Mouse (Mus musculus): ENCODE measurements at regions not wholly inside any gene's neighbourhood (a gene's known extent, or its start where the extent isn't known, plus 50 kb on each side); places are given as distances from the start of the nearest gene placed in this dataset.
A peak's percentile ranks its signal among the peaks of the same experiment; 100 is the strongest.

DNA sequence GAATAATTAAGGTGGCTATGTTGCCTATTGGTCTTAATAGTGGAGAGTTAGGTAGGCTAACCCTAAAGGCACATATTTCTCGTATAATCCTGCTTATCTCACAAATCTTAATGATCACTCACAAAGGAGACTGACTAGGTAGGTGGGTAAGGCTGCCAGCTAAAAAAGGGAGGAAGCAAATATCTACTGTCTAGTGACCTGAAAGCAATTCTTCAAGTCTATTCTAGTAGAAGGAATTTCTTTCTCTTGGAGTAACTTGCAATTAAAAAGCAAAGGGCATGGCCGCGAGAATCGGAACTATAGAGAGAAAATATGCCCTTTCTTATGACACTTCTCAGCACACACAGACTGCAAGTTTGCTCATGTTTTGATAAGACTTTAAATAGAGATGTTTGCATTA, 201.6 kb downstream of the C1d start:
- H3K27ac ChIP-seq (ENCODE audit: low read depth, low read length): no peak overlapping the region
- H3K9ac ChIP-seq (ENCODE audit: low read depth, low read length): no peak overlapping the region
- H3K36me3 ChIP-seq (ENCODE audit: control insufficient read depth, insufficient read depth, low read length): no peaks in the 10 kb centered on the region
- H3K27me3 ChIP-seq (ENCODE audit: control insufficient read depth, insufficient read depth, low read length): no peaks in the 10 kb centered on the region
- H3K4me1 ChIP-seq (ENCODE audit: control insufficient read depth, insufficient read depth, low read length): no peaks in the 10 kb centered on the region
- no peak for ATAC-seq (replicated peaks; ENCODE audit: insufficient number of reproducible peaks, low FRiP score, low TSS enrichment)
- WGBS (ENCODE audit: insufficient replicate concordance): 84% methylated on average over 4 of the region's 4 CpGs
- H3K4me3 ChIP-seq (ENCODE audit: low read depth, low read length): no peak overlapping the region
- H3K4me2 ChIP-seq: no peak overlapping the region
- no peaks in the 10 kb centered on the region for H3K9me3 ChIP-seq (replicated peaks; ENCODE audit: control insufficient read depth, low read length)

DNA sequence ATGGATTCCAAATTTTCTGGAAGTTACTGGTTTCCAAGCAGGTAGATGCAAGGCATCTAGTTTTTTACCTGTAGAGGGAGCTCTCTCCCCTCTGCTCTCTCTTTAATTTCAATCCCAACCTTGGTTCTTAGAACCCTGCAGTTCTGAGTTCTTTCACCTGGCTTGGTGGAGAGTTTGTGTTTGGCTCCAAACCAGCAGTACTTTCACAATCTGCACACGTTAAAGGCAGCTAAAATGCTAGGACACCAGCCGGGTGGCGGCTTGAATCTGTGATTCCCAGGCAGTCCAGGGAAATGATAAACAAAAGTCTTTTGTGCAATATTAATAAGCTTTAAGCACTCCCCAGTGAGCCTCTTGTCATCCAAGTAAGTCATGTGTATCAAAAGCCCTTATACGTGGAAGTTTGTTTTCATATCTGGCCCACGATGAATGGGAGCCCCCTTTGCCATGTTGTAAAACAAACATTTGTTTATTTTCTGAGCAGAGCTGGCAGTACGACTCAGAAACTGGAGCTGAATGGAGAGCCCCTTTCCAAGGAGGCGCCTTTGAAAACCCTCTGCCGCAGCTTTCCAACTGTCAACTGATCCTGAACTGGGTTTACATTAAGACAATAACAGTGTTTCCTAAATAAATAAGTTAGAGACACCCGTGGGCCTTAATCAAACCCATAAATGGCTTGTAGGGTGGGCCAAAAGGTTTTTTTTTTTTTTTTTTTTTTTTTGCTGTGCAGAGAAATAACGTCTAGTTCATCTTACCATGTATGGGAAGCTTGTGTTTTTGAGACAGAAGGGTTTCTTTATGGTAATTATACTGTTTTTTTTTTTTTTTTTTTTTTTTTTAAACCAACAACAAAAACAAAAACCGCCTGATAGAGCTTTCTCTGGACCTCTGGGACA, 202.9 kb downstream of the C1d start:
- Histone ChIP-seq H3K9ac (ENCODE audit: low read depth, low read length) (no peak overlapping the region), H3K27me3 (ENCODE audit: control insufficient read depth, insufficient read depth, low read length) (no peaks in the 10 kb centered on the region), H3K4me1 (ENCODE audit: control insufficient read depth, insufficient read depth, low read length) (no peaks in the 10 kb centered on the region), H3K4me3 (ENCODE audit: low read depth, low read length) (no peak overlapping the region; the same call in 1 of the 2 replicates), H3K9me3 (replicated peaks; ENCODE audit: control insufficient read depth, low read length) (no peaks in the 10 kb centered on the region), H3K4me2 (peak overlapping the region; percentile 59), H3K36me3 (ENCODE audit: control insufficient read depth, insufficient read depth, low read length) (no peaks in the 10 kb centered on the region), H3K27ac (ENCODE audit: low read depth, low read length) (no peak overlapping the region)
- no peak for ATAC-seq (replicated peaks; ENCODE audit: insufficient number of reproducible peaks, low FRiP score, low TSS enrichment)
- 33% methylated on average over 11 of the region's 11 CpGs for WGBS (ENCODE audit: insufficient replicate concordance)

DNA sequence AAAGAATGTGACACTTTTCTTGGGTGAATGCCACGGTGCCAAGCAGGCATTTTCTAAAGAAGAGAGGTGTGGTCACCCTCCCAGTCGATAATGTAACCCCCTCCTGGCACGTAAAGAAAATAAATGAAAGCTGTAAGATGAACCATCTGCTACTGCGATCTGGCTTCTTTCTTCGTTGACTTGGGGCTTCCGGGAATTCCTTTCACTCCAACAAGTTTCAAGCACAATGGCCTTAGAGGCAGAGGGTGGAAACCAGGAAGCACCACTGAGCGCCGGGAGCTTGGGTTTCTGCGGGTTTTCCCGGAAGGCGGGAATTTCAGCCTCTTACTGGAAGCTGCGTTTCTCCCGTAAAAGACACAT, 203.5 kb downstream of the C1d start:
- Histone ChIP-seq H3K4me1 (ENCODE audit: control insufficient read depth, insufficient read depth, low read length) (no peaks in the 10 kb centered on the region), H3K4me3 (ENCODE audit: low read depth, low read length) (peak overlapping the region; percentile 10; the same call in 1 of the 2 replicates), H3K9ac (ENCODE audit: low read depth, low read length) (0 out of 2 replicates have a peak overlapping the region, but pooled peaks have one; percentile 39), H3K27ac (ENCODE audit: low read depth, low read length) (peak overlapping the region; percentile 41; the same call in 1 of the 2 replicates), H3K27me3 (ENCODE audit: control insufficient read depth, insufficient read depth, low read length) (no peaks in the 10 kb centered on the region), H3K4me2 (peak overlapping the region; percentile 59), H3K9me3 (replicated peaks; ENCODE audit: control insufficient read depth, low read length) (no peaks in the 10 kb centered on the region), H3K36me3 (ENCODE audit: control insufficient read depth, insufficient read depth, low read length) (no peaks in the 10 kb centered on the region)
- WGBS (ENCODE audit: insufficient replicate concordance): 5% methylated on average over 13 of the region's 13 CpGs
- no peak for ATAC-seq (replicated peaks; ENCODE audit: insufficient number of reproducible peaks, low FRiP score, low TSS enrichment)

DNA sequence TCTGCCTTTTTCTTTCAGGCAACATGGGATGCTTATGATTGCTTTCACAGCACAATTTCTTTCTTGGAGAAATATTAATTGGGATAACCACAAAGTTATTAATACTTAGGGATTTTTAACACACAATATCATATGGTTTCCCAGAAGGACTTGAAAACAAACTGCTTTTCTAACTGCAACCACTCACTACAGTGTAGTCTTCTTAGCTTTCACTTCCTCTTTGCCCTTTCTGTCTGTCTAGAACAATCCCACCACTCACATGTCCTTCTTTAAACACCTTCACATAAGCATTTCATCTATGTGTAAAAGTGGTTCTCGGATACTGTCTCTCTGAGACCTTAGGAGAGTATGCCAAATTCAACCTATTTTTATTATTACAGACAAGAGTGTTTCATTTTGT, 204.3 kb downstream of the C1d start:
- 80% methylated on average over 1 of the region's 1 CpGs for WGBS (ENCODE audit: insufficient replicate concordance)
- Histone ChIP-seq H3K4me1 (ENCODE audit: control insufficient read depth, insufficient read depth, low read length) (no peaks in the 10 kb centered on the region), H3K4me2 (no peak overlapping the region), H3K9ac (ENCODE audit: low read depth, low read length) (no peak overlapping the region), H3K27ac (ENCODE audit: low read depth, low read length) (no peak overlapping the region), H3K4me3 (ENCODE audit: low read depth, low read length) (no peak overlapping the region), H3K36me3 (ENCODE audit: control insufficient read depth, insufficient read depth, low read length) (no peaks in the 10 kb centered on the region), H3K27me3 (ENCODE audit: control insufficient read depth, insufficient read depth, low read length) (no peaks in the 10 kb centered on the region), H3K9me3 (replicated peaks; ENCODE audit: control insufficient read depth, low read length) (no peaks in the 10 kb centered on the region)
- no peak for ATAC-seq (replicated peaks; ENCODE audit: insufficient number of reproducible peaks, low FRiP score, low TSS enrichment)

DNA sequence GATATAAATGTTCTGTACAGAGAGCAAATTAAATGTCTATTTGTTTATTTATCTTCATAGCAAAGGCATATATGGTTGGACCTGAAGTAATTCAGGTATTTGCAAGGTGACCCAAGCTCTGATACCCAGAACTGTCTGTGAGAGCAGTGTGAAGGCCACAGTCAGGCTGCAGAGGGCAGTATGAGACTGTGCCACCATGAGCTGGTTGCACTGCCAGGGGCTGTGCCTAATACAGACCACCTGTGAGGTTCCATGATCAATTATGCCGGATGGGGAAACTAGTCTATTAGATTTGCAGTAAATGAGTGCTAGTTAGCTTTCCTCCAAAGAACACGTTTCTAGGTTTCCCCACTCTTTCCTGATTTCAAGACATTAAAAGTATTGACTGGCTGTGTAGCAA, 207.5 kb downstream of the C1d start:
- no peaks in the 10 kb centered on the region for H3K36me3 ChIP-seq (ENCODE audit: control insufficient read depth, insufficient read depth, low read length)
- ATAC-seq (replicated peaks; ENCODE audit: insufficient number of reproducible peaks, low FRiP score, low TSS enrichment): no peak
- 49% methylated on average over 2 of the region's 2 CpGs for WGBS (ENCODE audit: insufficient replicate concordance)

DNA sequence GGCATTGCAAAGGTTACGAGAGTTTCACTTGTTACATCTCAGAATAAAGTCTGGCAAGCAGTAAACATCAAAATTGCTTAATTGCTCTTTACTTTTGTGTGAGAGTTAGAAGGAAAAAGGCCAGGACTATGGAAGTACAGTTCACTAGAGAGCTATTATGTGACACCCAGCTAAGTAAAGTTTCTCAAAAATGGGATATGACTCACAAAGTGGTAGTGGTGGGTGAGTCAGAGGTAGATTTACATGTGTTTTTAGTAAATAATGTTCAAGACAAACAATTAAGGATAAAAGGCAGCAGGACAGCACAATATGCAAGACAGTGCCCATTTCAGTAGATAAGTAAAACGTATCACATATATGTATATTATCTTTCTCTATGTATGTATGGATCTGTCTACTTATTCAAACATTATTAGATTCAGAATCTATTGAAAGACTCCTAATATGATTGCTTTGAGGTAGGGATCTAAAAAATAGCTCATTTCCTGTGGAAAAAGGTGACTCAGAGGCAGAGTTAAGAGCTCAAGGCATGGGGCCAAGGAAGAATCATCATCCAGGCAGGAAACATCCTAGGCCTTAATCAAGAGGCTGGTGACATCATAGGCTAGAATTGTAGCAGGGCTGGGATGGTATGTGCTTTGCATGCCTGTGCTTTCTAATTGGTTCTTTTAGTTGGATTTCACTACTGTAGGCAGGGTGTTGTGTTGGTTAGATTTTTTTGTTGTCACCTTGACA, 211.2 kb downstream of the C1d start:
- Histone ChIP-seq H3K36me3 (ENCODE audit: control insufficient read depth, insufficient read depth, low read length) (no peaks in the 10 kb centered on the region), H3K27ac (ENCODE audit: low read depth, low read length) (no peak overlapping the region), H3K9me3 (replicated peaks; ENCODE audit: control insufficient read depth, low read length) (no peaks in the 10 kb centered on the region), H3K4me2 (no peak overlapping the region), H3K4me1 (ENCODE audit: control insufficient read depth, insufficient read depth, low read length) (no peaks in the 10 kb centered on the region), H3K27me3 (ENCODE audit: control insufficient read depth, insufficient read depth, low read length) (no peaks in the 10 kb centered on the region), H3K9ac (ENCODE audit: low read depth, low read length) (no peak overlapping the region), H3K4me3 (ENCODE audit: low read depth, low read length) (no peak overlapping the region)
- 78% methylated on average over 2 of the region's 2 CpGs for WGBS (ENCODE audit: insufficient replicate concordance)
- ATAC-seq (replicated peaks; ENCODE audit: insufficient number of reproducible peaks, low FRiP score, low TSS enrichment): no peak

More for the DNA sequence above, 207.5 kb downstream of the C1d start:
- no peak overlapping the region for H3K4me3 ChIP-seq (ENCODE audit: low read depth, low read length)
- no peaks in the 10 kb centered on the region for H3K27me3 ChIP-seq (ENCODE audit: control insufficient read depth, insufficient read depth, low read length)
- H3K27ac ChIP-seq (ENCODE audit: low read depth, low read length): no peak overlapping the region
- no peak overlapping the region for H3K4me2 ChIP-seq
- H3K9me3 ChIP-seq (replicated peaks; ENCODE audit: control insufficient read depth, low read length): no peaks in the 10 kb centered on the region
- H3K4me1 ChIP-seq (ENCODE audit: control insufficient read depth, insufficient read depth, low read length): no peaks in the 10 kb centered on the region
- no peak overlapping the region for H3K9ac ChIP-seq (ENCODE audit: low read depth, low read length)

DNA sequence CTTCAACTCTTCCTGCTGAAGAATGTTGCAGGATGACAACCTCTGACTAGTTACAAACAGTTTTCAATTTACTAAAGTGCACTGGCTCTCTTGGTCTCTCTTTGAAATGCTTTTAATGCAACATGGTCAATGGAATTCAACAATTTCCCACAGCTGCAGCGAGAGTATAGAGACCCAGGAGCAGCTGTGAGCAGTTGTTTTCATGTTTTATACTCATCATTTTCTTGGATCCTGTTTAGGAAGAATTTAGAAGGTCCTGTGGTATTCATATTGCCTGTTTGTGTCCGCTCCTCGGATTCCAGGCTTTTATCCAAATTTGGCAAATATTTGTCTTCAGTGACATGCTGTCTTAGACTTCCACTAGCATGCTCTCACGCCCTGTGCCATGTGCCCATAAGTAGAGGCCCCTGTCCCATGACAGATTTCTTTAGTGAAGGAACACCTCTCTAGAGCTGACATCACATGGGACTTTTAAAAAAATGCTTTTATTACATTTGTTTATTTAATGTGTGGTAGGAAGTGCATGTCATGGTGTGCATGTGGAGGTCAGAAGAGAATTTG, 224.1 kb downstream of the C1d start:
- no peak overlapping the region for H3K9ac ChIP-seq (ENCODE audit: low read depth, low read length)
- no peaks in the 10 kb centered on the region for H3K9me3 ChIP-seq (replicated peaks; ENCODE audit: control insufficient read depth, low read length)
- no peaks in the 10 kb centered on the region for H3K4me1 ChIP-seq (ENCODE audit: control insufficient read depth, insufficient read depth, low read length)

DNA sequence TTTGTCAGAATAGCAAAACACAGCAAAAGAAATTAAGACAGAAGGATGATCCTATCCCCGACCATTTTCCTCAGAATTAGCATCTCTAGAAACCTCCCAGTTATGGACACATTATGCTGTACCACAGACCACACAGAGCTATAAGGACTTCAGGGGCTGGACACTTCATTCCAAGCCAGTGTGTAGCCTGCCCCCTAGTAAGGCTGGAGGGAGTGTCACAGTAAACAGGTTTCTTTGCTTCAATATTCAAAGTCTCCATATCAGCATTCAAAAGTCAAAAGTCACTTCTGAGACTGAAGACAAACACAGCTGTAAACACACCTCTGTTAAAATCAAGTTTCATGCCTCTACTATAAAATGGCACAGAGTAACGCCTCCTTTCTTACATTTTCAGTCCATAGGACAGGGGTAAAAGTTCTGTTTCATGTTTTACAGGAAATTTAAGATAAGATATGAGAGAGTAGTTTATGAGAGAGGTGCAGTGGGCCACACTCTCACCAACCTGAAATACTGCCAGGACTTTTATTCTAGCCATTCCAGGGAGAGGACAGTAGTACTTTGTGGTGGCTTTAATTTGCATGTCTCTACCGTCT, 226.6 kb downstream of the C1d start:
- 58% methylated on average over 3 of the region's 3 CpGs for WGBS (ENCODE audit: insufficient replicate concordance)
- no peak for ATAC-seq (replicated peaks; ENCODE audit: insufficient number of reproducible peaks, low FRiP score, low TSS enrichment)
- H3K27ac ChIP-seq (ENCODE audit: low read depth, low read length): no peak overlapping the region

More for the DNA sequence above, 224.1 kb downstream of the C1d start:
- Histone ChIP-seq H3K4me2 (no peak overlapping the region), H3K27ac (ENCODE audit: low read depth, low read length) (no peak overlapping the region), H3K27me3 (ENCODE audit: control insufficient read depth, insufficient read depth, low read length) (no peaks in the 10 kb centered on the region), H3K36me3 (ENCODE audit: control insufficient read depth, insufficient read depth, low read length) (no peaks in the 10 kb centered on the region), H3K4me3 (ENCODE audit: low read depth, low read length) (no peak overlapping the region)
- 72% methylated on average over 4 of the region's 4 CpGs for WGBS (ENCODE audit: insufficient replicate concordance)
- ATAC-seq (replicated peaks; ENCODE audit: insufficient number of reproducible peaks, low FRiP score, low TSS enrichment): no peak

More for the DNA sequence above, 226.6 kb downstream of the C1d start:
- H3K9me3 ChIP-seq (replicated peaks; ENCODE audit: control insufficient read depth, low read length): no peaks in the 10 kb centered on the region
- no peak overlapping the region for H3K9ac ChIP-seq (ENCODE audit: low read depth, low read length)
- no peak overlapping the region for H3K4me2 ChIP-seq
- no peaks in the 10 kb centered on the region for H3K4me1 ChIP-seq (ENCODE audit: control insufficient read depth, insufficient read depth, low read length)
- H3K4me3 ChIP-seq (ENCODE audit: low read depth, low read length): no peak overlapping the region
- no peaks in the 10 kb centered on the region for H3K27me3 ChIP-seq (ENCODE audit: control insufficient read depth, insufficient read depth, low read length)
- H3K36me3 ChIP-seq (ENCODE audit: control insufficient read depth, insufficient read depth, low read length): no peaks in the 10 kb centered on the region

Data from heart, embryonic 11.5 days (tissue).